Mouse (Mus musculus) frontal cortex, postnatal 14 days (tissue): ENCODE data around the gene Golph3.
A peak's percentile ranks its signal among the peaks of the same experiment; 100 is the strongest.

Experiments
- DNase-seq, 2 experiments: peaks; one replicate each; pipeline ENCODE4 v3.0.0; 2022; ENCODE audit warnings: low spot score in 2 of 2

Golph3 gene

DNA sequence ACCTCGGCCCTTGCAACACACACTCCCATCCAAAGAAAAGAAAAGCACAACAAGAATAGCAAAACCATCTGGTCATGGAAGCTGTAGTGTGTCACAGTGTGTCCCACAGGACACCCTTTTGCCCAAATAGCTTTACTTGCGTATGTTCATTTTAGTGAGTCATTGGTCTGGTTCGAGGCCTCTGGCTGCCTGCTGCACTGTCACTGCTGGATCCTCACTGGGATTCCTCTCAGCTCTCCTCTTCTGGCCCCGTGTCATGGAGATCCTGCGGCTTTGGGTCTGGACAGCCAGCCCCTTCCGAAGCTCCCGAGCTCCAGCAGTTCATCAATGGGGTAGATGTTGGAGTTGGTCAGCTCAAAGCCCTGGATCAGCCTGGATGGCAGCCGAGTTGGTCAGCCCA is 2.8 kb upstream of the Golph3 start:
- no peak for DNase-seq

DNA sequence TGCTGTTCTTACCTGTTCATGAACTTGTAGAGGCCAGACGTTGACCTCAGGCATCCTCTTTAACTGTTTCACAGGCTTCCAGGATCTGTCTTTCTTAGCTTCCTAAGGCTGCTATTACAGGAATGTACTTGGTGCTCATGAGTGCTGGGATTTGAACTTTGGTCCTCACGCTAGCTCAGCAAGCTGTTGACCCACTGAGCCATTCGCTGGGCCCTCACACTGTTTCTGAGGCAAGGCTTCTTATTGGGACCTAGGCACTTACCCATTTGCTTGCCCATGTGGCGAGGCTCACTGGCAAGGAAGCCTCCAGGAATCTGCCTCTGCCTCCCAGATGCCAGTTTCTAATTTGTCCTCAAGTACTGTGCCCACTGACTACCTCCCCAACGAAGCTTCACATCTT is 1.4 kb upstream of the Golph3 start:
- DNase-seq: no peak

DNA sequence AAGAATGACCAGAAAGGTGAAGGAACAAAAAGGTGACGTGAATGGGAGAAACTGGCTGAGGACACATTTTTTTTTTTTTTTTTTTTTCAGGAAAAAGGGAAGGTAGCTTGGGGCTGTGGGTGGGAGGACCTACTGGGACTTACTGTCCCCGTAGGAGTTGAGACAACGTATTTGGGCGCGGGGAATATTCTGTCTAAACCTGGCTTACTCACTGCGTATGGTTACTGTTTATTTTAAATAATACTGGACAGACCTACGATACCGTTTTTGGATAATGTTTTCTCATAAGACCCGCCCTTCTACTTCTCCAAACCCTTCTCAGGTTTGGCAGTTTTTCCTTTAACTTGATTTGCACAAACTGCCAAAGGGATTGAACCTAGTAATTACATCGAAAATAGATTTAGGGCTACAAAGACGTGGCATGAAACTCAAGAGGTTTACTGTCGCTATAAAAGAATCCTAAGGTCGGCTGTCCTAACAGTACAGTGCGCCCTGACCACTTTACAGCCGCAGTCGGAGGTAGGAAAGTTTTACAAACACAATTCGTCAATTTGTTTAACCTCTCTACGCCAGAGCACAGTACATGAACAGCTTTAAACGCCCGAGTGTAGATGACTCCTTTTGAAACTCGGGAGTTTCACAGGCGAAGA is 684 bp upstream of the Golph3 start:
- no peak for DNase-seq

- DNase-seq: peak; percentile 11 to 19
Measured at GRCm38 (mm10) chr15:12321788-12322621, 755 bp downstream of the Golph3 start, which contains the start of gene 1810049J17Rik. 1810049J17Rik (minus strand) TSS chr15:12321899.

DNA sequence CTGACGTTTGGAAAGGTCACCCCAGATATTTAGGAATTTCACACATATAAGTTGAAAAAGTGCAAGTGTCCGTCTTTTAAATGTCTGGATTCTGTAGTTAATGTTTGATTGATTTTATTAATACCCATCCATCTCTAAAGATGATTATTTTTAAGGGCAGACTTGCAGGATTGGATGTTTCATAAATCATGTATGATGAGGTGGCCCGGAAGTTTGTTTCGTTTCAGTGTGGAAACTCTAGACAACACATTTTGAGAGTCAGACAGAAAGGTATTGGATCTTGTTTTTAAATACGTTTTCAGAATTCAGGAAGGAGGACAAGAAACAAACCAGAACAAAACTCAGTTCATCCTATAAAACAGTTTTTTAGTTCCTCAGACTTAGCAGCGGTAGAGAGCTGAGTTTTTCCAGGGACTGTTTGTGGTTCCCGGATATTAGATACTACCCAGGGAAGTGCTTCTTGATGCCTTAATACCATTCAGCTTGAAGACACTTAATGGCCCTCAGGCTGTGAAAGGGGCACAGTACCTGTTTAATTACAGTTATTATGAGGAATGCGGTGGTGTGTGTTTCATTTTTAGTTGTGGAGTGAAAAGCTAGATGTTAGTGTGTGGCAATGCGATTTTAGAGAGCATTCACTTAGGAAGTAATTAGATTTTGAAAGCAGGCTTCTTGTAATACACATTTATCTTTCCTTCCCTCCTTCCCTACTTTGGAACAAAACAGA is 1.6 kb downstream of the Golph3 start:
- no peak for DNase-seq

- no peak for DNase-seq
Measured at GRCm38 (mm10) chr15:12324326-12324725, 3.1 kb downstream of the Golph3 start.

DNA sequence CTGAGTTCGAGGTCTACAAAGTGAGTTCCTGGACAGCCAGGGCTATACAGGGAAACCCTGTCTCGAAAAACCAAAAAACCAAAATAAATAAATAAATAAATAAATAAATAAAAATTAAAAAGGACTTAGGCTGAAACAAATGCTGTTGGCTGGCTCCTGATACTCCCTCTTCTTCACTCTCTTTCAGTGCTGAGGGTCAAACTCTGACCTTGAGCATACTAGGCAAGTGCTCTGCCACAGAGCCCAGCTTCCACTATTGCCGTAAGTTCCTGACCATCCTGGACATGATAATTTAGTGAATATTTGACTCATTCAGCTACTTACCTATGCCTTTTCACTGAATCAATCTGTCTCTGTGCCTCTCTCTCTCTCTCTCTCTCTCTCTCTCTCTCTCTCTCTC is 9.1 kb downstream of the Golph3 start:
- DNase-seq: no peak

DNA sequence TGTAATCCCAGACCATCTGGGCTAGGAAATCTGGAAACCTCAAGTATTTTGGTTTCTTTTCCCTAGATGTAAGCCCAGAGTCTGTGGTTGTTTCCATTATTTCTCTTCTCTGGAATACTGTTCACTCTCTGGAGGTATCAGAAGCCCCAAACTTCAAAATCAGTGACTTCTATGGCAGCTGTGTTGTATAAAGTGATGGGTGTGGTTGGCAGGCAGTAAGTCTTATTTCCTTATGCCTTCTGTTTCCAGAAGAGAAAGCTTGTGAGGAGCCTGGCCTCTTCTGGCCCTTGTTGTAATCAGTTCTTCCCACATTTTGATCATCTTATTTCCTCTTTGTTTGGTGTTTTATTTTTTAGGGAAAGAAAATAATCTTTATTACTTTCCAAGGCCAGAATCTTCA is 9.6 kb downstream of the Golph3 start:
- no peak for DNase-seq

GRCm38 (mm10) chr15:12331300-12331699 is 10.1 kb downstream of the Golph3 start:
- DNase-seq: no peak

GRCm38 (mm10) chr15:12334381-12334780 is 13.1 kb downstream of the Golph3 start:
- DNase-seq: no peak

DNA sequence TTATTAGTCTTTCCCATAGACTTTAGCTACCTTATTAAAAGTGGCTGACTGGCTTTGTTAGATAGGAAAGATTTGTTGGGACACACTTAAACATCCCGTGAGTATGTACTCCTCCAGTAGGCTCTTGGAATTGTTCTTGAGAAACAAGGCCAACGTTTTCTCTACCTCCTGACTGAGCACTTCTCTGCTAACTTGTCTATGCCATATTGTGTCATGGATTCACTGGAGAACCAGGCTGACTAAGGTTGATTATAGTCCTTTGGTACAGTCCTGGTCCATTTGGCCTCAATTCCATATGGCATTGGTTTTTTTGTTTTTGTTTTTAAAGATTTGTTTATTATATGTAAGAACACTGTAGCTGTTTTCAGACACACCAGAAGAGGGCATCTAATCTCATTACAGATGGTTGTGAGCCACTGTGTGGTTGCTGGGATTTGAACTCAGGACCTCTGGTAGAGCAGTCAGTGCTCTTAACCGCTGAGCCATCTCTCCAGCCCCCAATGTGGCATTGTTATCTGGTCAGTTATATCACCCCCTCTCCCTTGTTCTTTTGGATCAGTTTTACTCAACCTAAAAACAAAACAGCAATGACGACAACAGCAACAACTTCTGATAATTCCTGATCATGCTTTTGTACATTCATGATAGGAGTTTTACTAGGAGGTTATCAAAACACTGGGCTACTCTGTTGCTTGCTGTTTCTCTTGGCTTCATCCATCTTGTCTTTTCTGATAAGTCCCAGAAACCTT is 16.0 kb downstream of the Golph3 start:
- DNase-seq: no peak

DNA sequence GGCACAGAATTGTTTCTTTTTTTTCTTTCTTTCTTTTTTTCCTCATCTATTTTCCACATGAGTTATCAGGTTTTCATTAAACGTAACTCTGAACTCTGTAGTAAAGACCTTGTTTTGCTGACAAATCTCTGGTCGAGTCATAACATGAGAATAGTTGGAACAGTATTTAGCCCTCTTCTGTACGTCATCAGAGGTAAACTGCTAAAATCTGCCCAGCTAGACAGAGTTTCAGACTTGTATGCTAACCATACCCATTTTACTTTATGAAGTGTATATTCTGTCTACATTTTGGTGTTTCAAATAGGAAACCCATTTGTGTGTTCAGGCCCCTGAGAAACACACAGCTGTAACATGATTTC is 16.5 kb downstream of the Golph3 start:
- no peak for DNase-seq

- DNase-seq: no peak
Measured at GRCm38 (mm10) chr15:12340536-12341400, 19.5 kb downstream of the Golph3 start.

GRCm38 (mm10) chr15:12341401-12341758 is 20.1 kb downstream of the Golph3 start:
- no peak for DNase-seq

GRCm38 (mm10) chr15:12346916-12347315 is 25.7 kb downstream of the Golph3 start:
- no peak for DNase-seq

DNA sequence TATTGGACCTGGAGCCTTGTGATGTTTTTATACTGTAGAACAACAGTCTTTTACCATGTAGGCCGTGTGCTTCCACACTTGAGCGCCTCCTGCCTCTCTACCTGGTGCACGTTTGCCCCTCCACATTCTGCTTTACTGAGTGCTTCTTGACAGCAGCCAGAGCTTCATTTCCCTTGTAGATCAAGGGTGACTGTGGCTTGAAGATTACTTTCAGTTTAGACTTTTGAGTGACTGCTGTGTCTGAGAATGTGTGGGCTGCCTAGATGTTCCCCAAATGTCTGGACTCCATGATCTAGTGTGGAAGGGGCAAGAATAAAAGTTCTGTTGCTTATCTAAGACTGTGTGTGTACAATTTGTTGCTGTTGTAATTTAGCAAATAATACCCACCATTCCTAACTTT is 27.7 kb downstream of the Golph3 start:
- DNase-seq: no peak

DNA sequence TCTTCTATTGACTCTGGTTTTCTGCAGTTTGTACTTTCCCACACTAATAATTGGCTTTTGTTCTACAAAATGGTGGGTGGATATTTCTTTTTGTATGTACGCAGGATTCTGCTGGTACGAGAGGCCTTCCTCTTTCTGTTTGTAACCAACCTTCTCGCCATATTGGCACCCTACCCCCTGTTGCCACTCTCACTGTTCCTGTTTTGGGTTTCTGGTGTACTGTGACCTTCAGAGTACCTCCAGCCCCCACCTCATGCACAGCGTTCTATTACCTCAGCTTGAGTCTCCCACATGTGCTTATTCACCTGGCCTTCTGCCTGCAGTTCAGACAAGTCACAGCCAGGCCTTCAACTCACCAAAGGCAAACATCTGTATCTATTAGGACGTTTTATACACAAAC is 28.6 kb downstream of the Golph3 start:
- DNase-seq: no peak

DNA sequence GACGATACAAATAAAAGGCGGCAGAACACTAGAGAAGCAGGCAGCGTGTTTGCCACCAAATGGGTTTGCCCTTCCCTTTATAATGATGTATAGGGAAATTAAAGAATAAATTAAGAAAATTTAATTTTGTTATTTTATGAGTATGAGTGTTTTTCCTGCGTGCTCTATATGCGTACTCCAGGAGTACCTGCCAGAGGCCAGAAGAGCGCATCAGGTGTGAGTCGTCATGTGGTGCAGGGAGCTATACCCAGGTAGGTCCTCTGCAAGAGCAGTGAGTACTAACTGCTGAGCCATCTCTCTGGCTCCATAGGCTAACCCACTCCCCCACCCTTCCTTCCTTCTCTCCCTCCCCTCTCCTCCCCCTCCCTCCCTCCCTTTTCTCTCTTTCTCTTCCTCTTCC is 30.2 kb downstream of the Golph3 start:
- DNase-seq: no peak

- no peak for DNase-seq
Measured at GRCm38 (mm10) chr15:12354281-12354810, 33.1 kb downstream of the Golph3 start.

GRCm38 (mm10) chr15:12355261-12355660 is 34.0 kb downstream of the Golph3 start:
- no peak for DNase-seq

DNA sequence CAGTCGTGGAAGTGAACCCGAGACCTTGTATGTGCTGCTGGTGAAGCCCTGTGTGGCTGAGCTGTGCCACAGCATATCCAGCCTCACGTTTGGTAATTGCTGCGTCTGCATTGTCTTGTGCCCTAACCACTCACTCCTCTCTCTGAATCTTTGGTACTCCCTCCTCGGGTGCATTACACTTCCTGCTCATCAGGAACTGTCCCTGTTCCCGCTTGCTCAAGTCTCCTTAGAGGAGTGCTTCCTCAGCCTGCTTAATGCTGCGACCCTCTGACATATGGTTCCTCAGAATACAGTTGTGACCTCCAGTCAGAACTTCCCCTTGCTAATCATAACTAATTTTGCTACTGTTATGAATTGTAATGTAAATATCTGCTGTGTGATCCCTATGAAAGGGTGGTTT is 34.7 kb downstream of the Golph3 start:
- DNase-seq: no peak
